Mouse (Mus musculus) brain, embryonic 14.5 days (tissue): ENCODE measurements around the gene Gm21865. TPM values are rescaled to one million over a fixed set of nuclear protein-coding genes. Genes with fewer than 3 reads are reported as not detected.
"Not testable (repeated sequence)": the region's sequence is repeated elsewhere in the genome, so short reads cannot be mapped to it uniquely, and the experiment has no call there.

Source experiments
- DNase-seq: peaks from one replicate; pipeline ENCODE4 v3.0.0-alpha.2; 2011; ENCODE audit warnings: low read depth
- polyA plus RNA-seq: library from polyadenylated mRNA; depleted of rRNA; stranded (reverse); fragments of >200 nt; gene quantifications from 2 replicates; pipeline ENCODE4 v1.2.3, GENCODE M21; 2012; rRNA removed

The Gm21865 gene
- polyA plus RNA-seq = not detected in 2 replicates

- not testable (repeated sequence) for DNase-seq
Measured at GRCm38 (mm10) chrY:40316803-40317202, at the start of gene Gm21865. Gene Gm21865 (minus strand): TSS chrY:40316903.

Other genes with a start within 250 kb of the Gm21865 start
- not detected in 2 replicates for gene Gm21882, start 64.6 kb upstream of the Gm21865 start, polyA plus RNA-seq